Mouse (Mus musculus): Measurements from ENCODE around the gene Cd276.

DNA sequence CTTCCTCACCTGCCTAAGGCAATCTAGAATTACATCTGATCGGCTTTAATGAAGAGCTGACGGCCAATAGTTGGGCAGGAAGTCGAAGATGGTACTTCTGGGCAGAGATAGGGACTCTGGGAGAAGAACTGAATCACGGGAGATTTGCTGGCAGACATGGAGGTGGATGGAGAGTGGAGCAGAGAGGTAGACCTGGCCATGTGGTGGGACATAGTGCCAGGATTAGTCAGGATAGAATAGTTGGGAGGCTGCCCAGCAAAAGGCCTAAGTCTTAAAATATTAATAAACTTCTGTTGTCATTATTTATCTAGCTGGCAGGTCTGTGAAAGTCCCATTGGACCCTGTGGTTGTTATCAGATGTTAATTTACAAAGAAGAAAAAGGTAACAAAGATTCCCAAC lies 30.1 kb downstream of the Cd276 start:
- TF ChIP-seq CTCF (IDR thresholded peaks at IDR 0.05; ENCODE audit: low read depth, low read length) (no peak), POLR2A (IDR thresholded peaks at IDR 0.05; ENCODE audit: borderline replicate concordance, low read depth, low read length) (no peak)
